Mouse (Mus musculus): ENCODE data around the gene Cbs.

Cbs gene

DNA sequence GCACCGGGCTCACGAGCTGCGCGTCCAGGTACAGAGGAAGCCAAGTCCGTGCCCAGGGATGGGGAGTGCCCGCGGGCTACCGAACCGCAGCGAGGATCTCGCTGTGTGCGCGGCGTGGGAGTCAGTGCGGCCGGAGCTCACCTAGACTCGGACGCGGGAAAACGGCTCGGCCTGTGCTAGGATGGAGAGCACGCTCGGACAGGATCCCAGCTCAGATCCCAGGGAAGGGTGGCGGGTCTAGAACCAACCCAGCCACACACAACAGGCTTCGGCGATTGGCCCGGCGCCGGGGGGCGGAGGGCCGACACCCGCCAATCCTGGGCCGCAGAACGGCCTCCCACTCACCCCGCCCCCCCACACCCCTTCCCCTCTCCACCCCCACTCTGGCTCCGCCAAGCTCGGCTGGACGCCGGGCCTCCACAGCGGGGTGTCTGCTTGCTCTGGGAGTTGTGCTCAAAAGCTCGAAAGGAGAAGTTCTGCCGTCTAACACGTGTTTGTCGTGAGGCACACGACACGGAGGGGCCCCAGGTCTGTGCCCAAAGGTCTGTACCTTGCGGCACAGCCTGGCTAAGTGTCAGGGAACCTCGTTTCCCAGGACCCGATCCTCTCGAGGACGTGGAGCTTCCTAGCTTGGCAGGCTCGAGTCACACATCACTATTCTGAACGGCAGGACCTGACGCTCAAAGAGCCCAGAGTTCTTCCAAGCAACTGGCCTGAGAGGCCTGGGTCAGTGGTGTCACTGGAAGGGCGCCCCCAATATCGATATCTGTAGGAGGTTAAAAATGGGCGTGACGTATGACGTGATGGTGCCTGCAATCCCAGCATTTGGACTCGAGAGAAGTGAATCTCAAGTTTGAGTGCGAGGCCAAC is at the start of gene Cbs:
Gene Cbs, minus strand, starts transcription at position 297 of the 870 bp plus-strand sequence.
- DNase-seq (ENCODE audit: inconsistent ontology term), result peak; percentile 81

DNA sequence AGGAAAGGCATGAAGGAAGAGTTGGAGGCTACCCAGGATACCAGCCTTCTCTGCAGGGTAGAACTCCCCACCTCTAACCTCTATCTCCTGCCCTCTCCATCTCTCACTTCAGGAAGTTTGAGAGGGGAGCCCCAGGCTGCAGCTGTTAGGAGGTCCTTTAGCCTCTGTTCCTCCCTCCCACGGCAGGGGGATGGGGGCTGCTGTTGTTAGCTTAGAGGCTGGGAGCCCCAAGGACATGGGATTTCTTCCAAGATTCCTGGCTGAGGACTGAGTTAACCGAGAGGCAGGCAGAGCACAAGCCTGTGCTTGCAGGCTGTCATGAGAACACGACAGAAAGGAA is 49.2 kb upstream of the Cbs start:
- DNase-seq (ENCODE audit: inconsistent ontology term), result peak; percentile 69

DNA sequence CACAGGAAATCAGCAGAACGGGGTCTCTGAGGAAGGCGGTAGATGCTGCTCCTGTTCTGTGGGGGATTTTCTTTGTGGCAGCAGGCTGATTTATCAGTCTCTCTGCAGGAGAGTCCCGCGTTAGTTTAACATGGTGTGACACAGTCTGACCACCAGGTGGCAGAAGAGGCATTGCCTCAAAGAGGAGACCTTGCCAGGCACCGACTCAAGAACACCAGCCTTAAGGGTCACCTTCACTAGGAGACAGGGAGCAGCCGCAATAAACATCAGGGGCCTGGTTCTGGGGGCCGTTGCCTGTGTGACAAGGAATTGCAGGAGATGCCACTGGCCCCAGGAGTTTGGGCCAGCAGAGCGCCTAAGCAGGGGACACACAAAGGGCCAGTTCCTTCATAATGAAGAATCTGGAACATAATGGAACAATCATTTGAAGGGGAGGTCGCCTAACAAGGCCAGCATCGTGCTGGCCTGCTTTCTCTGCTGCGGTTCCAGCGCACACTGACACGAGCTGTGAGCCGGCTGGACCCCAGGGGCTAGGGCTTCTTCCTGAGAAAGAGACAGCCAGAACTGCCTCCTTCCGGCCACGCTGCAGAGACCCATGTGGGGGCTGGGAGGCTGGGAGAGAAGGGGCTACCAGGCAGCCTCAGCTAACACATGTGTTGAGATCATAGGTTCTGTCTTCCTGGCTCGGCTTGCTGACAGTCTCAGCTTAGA is 48.6 kb upstream of the Cbs start:
- peak; percentile 70 for DNase-seq (ENCODE audit: inconsistent ontology term)

DNA sequence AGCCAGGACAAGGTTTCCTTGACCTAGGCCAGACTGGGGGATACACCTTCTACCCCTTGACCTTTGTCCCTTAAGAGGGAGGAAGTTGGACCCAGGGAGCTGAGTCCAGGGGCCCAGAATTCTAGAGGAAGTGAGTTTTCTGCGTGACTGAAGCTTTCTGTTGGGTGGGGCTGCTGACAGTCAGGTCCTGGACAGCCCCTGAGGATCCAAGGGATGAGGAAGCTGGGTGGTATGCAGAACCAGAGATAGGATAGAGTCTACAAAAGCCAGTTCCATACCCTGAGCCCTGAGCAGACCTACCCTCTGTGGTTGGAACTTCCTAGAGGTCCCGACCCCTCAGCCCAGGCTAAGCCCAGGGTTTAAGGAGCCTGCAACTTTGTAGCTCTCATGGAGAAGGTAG is 43.4 kb upstream of the Cbs start:
- no peak for DNase-seq (ENCODE audit: inconsistent ontology term)

DNA sequence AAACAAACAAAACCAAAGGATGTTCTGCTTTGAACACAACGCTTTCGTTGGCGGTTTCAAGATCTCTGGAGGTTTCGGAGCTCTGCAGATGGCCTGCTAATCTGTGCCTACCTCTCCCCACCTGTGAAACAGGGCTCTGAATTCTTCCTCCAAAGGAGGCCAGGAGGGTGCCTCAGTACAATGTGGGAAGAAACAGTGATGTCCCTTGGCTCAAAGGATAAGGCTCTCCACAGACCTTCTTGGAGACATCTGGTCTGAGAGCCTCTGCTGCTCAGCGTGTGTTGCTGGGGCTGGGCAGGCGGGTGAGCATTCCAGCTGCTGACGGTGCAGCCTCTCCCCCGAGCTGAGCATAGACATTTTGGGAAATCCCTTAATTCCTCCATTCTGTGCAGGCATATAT is 40.5 kb upstream of the Cbs start, which contains the start of gene Cryaa:
Gene Cryaa, plus strand, starts transcription at position 301 of the 400 bp plus-strand sequence.
- no peak for DNase-seq (ENCODE audit: inconsistent ontology term)

DNA sequence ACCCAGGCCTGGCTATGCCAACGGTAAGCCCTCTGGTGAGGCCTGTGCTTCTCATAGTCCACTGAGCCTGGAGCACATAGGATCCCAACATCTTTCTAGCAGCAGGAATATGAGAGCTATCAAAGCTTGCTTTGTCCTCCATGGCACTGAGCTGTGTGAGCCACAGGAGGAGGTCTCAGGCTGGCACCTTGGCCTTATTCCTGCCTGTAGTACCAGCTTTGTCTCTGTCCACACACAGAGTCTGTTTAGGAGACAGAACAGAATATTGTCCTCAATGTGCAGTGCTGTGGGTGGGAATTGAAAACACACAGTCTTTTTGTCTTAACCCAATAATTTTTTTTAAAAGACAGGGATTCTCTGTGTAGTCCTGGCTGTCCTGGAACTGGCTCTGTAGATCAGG is 37.4 kb upstream of the Cbs start:
- no peak for DNase-seq (ENCODE audit: inconsistent ontology term)

DNA sequence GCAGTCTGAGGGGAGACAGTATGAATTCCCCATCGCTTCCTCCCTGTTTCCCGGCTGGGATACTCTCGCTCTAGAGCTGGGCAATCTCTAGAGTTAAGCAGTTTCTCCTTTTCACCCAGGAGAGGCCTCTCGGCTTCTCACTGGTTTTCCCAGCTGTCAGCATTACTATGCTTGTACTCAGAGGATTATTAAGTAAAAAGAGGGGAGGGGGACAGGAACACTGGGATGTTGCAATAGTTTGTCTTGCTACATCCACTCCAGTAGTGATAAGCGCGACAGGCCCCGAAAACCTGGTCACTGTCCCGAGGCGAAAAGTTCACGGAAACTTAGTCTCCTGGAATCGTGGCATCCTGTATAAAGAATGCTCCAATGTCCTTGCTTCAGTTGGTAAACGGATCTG is 35.2 kb upstream of the Cbs start:
- no peak for DNase-seq (ENCODE audit: inconsistent ontology term)

DNA sequence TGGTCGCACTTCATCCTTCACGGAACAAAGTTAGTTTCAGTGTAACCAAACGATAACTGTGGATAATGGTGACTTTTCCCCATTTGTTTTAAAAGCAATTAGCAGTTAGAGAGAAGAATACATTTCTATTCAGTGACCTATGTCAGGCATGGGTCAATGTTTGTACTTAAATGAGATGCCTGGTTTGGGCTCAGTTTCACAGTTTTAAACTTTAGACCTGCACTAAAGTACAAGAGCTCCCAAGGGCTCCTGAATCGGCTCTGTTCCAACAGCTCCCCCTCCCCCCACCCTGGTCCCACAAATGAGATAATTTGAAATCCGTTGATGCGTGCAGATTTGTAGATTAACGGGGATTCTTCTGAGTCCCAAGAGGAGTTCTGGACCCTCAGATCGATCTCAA is 34.7 kb upstream of the Cbs start:
- DNase-seq (ENCODE audit: inconsistent ontology term), result no peak

DNA sequence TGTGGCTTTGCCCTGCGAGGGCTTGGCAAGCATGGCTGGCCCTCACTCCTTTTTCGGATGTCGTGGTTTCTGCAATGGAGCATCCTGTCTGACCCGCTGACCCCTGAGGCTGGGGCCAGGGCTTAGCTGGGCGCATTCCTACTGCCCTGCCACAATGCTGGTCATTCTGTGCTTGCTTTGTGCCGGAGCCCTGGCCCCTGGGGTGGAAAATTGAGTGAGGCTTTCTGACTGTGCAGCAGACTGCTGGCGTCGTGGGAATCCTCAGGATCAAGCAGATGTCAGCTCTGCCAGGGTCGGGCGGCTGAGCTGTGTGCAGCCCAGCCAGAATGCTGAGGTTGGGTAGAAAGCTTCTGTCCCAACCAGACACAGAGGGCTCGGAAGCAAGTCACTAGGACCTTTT is 33.1 kb upstream of the Cbs start:
- DNase-seq (ENCODE audit: inconsistent ontology term), result peak; percentile 100

DNA sequence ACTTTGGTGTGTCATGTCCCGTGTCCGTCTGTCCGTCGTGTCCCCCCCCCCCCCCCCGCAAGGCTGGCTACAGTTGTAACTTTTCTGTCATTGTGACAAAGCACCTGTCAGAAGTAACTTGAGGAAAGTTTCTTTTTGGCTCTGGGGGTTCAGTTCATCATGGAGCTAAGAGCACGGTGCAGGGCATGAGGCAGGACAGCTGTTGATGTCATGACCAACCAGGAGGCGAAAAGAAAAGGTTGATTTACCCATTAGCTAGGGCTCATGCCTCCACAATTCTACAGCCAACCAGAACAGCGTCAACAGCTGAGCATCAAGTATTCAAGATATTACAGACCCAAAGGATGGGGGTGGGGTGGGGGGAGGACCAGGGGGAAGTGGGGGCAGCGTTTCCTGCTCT is 31.3 kb upstream of the Cbs start:
- no peak for DNase-seq (ENCODE audit: inconsistent ontology term)

DNA sequence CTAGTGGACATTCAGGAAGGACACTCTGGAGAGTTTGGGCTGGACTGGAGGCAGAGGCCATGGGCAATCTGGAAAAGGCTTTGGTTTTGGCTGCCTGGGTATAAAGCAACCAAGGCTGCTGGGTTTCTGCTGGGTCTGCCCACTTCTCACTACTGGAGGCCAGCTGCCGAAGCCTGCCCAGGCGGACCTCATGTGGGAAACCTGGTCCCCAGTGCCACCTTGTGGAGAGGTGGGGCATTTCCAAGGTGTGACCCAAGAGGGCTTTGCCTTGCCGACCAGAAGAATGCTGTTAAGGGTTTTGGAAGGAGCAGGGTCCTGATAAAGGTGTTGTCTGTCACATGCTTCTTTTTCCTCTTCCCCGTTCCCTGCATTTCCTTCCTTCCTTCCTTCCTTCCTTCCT is 27.7 kb upstream of the Cbs start:
- DNase-seq (ENCODE audit: inconsistent ontology term), result peak; percentile 87

DNA sequence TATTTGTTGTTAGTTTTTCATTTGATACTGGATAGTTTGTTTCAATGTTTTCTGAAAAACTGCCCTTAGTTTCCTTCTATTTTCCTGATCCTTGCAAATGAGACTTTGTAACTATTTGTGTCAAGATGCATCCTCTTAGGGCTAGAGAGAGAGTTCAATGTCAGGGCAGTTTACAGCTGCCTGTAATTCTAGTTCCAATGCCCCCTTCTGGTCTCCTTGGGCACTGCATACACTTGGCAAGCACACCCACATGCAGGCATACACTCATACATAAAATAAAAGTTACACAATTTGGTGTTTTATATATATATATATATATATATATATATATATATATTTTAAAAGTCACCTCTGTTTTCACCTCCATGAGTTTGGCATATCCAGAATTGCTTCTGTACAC is 25.8 kb upstream of the Cbs start:
- DNase-seq (ENCODE audit: inconsistent ontology term), result no peak

DNA sequence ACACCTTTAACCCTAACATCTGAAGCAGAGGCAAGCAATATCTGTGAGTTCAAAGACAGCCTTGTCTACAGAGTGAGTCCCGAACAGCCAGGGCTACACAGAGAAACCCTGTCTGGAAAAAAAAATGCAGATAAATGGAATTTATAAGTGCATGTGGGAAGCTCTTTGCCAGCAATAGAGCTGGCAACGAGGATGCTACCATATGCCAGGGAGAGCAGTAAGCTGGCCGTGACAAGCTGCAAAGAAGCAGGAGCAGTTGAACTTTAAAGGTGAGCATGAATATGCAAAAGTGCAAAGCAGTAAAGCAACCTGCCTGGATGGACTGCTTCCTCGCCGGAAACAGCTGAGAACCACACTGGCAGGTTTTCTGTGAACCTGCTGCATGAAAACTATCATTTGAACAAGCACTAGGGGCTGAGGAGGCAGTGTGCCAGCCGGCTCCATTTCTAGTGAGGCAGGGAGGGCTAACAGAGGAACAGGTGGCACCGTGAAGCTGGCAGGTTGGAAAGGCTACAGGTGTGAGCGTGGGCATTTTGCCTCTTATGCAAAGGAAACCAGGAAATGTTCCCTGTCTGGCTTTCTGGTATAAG is 23.7 kb upstream of the Cbs start:
- no peak for DNase-seq (ENCODE audit: inconsistent ontology term)

DNA sequence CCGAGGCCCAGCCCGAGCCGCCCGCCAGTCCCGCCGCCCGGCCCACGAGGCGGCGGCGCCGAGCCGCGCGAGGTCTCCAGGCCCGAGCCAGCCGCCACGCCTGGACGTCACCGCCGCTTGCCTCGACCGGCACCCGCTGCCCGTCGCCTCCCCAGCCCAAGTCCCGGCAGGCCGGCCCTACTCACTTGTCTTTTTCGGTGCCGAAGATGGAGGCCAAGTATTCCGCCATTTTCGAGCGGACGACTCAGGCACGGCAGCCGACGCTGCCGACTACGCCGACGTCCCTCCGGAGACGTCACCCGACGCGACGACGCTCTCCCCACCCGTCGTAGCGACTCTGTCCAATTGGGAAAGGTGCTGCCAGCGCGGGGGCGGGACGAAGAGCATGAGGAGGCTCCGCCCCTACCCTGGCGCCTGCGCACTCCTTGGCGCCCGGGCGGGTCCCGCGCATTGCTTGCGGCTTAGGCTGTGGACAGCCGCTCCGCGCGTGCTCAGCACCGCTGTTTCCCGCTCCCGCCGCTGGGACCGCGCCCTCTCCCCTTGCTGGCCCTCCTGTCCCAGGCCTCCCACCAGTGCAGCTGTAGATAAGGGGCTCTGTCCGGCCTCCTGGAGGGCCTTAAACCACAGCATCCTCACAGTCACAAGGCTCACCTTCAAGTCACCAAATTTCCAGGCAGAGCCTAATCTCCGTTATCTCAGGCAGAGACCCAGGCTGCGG is 21.6 kb upstream of the Cbs start, which contains the start of gene U2af1:
Gene U2af1, minus strand, starts transcription at position 425 of the 718 bp plus-strand sequence.
- DNase-seq (ENCODE audit: inconsistent ontology term), result peak; percentile 99

DNA sequence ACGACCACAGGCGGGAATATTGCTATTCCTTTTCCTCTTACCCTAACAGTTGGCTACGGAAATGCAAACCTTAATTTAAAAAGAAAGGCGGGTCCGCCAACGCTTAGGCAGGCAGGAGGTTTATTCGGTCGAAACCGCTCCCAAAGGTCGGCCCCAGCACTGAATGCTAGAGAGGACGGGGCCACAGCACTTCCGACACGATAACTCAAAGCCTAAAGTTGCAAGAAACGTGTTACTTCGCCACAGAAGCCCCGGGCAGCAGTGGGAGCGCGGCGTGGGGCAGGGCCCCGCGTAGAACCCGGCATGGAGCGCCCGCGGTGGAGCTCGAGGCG is 21.1 kb upstream of the Cbs start:
- DNase-seq (ENCODE audit: inconsistent ontology term), result no peak

DNA sequence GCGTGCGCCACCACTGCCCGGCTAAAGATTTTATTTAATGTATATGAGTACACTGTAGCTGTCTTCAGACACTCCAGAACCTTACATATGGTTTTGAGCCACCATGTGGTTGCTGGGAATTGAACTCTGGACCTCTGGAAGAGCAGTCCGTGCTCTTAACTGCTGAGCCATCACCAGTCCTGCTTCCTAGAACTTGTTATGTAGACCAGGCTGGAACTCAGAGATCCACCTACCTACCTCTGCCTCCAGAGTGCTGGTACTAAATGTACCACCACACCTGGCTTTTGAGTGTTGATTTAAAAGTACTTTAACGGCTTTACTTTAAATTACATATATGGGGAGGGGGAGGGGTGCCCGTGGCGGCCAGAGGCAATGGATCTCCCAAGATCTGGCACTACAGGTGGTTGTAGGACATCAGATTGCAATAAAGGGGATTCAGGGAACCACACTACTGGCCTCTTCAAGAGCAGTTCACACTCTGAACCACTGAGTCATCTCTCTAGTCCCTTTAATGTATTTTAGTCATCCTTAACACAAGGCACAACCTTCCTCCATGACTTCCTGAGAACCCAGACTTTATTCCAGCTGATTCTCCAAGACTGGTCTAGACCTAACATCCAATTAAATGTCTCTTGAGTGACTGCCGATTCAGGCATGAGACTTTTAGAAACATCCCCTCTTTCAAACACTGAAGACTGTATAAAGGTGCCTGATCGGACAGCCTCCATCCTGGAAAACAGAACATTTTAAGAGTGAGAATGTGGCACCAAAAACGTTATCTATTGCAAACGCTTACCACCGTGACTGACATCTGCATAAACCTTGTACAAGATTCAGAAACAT is 20.3 kb upstream of the Cbs start:
- DNase-seq (ENCODE audit: inconsistent ontology term), result no peak

DNA sequence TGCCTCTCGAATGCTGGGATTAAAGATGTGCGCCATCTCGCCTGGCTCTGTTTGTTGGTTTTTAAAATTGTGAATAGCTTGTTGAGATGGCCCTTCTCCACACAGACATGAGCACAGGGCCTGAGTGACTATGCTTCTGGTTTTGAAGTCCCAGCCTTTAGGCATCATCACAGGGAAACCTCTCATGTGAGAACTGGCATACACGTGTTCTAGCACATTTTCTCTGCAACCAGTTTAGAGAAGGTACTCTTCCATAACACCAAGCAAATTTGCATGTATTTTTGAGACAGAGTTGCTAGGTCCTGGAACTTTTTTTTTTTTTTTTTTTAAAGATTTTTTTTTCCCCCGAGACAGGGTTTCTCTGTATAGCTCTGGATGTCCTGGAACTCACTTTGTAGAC is 19.6 kb upstream of the Cbs start:
- no peak for DNase-seq (ENCODE audit: inconsistent ontology term)

DNA sequence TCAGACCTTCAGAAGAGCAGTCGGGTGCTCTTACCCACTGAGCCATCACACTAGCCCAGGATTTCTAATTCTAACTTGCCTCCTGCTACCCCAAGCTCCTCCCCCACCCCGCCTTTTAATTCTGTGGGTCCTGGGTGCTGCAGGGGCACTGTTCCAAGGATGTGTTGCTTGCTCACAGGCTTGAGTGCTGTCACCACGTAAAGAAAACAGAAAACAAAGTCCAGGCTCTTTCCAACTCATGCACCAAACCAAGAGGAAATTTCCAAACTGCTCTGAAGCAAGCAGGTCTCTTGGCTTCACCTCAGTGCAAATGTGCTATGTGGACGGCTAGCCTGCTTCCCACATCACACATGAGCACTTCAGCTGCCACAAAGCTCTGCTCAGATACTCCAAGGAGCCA is 18.3 kb upstream of the Cbs start:
- no peak for DNase-seq (ENCODE audit: inconsistent ontology term)

DNA sequence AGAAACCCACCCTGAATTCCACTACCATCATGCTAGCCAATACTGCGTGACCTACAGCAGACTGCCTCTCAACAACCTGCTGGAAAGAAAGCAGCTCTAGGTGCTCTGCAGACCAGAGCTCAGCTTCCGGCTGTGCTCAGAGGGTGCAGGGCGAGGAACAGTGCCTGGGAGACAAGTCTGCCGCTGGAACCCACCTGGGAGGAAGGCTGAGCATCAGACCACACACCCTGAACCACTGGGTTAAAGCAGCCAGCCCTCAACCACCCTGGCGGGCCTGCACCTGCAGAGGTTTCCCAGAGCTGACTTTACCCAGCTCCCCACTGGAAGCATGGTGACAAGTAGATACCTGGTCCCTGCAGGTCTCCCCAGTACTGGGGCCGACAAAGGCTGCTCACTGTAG is 16.2 kb upstream of the Cbs start:
- no peak for DNase-seq (ENCODE audit: inconsistent ontology term)

DNA sequence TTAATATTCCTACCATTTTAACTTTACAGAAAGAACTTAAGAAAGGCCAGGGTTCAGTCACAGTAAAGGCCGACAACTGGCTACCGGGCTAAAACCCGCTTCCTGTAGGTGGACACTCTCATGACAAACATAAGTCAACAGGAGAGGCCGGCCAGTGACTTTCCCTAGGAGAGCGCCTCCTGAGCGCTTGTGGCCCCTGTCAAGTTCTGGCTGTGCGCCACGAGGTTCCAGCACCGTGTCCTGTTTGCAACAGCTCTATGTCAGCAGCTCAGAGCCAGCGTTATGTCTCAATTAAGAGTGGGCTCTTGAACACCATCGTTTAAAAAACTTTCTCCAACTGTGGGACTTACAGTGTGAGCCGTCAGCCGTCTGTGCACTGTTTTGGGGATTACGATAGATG is 15.1 kb upstream of the Cbs start:
- DNase-seq (ENCODE audit: inconsistent ontology term), result no peak
